Mouse (Mus musculus): ENCODE results near the gene Casr.

The Casr gene

GRCm38 (mm10) chr16:36523095-36523494, 38.8 kb downstream of the Casr start:
- no peak for DNase-seq (ENCODE audit: low read depth, low spot score)

DNA sequence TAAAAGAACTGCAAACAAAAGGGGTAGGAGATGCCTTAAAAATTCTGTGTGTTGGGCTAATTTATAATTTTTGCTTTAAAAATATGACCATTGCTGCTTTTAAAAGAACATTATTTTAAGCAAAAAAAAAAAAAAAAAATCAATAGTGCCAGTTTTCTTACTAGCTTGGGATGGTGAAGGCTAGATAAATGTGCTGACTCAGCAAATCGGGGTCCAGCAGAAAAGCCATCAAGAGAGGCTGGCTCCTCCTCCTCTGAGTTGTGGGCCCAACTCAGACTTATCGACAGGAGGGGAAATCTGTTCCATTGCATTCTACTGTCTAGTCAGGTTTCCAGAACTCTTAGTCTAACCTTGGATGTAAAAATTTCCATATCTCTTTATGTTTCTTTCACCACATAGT, 45.6 kb downstream of the Casr start:
- DNase-seq (ENCODE audit: low read depth, low spot score) = no peak

DNA sequence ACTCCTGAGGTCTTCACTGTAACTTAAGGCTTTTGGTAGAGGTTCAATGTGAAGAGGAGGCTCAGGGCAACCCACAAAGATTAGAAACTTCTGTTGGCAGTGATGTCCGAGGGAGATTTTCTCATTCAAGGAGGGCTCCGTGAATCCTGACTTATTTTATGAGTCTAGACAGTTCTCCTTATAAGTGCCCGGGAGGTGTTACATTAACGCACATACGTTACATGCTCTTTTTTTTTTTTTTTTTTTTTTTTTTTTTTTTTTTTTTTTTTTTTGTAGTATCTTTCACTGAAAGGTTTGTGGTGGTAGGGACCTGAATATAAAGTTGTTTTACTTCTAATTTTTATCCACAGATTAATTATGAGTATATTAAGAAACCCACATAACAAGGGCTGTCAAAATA, 54.6 kb downstream of the Casr start:
- no peak for DNase-seq (ENCODE audit: low read depth, low spot score)

GRCm38 (mm10) chr16:36506827-36507226, 55.1 kb downstream of the Casr start:
- no peak for DNase-seq (ENCODE audit: low read depth, low spot score)

DNA sequence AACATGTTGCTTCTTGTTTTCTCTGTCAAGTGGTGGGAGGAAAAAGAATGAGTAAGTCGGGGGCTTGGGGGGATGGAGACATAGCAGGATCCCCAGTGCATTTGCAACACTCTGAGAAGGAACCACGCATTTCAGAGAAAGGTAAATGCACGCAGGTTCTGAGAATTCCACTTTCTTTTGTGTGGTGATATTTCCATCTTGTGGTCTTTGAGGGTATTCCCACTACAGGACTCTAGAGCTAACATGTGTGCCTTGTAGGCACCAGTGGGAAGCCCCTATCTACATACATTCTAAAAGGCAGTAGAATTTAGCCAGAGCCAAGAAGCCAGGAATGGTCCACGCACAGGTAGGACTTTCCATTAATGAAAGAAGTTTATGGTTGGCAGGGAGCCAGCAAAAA, 56.0 kb downstream of the Casr start:
- DNase-seq (ENCODE audit: low read depth, low spot score) = no peak

DNA sequence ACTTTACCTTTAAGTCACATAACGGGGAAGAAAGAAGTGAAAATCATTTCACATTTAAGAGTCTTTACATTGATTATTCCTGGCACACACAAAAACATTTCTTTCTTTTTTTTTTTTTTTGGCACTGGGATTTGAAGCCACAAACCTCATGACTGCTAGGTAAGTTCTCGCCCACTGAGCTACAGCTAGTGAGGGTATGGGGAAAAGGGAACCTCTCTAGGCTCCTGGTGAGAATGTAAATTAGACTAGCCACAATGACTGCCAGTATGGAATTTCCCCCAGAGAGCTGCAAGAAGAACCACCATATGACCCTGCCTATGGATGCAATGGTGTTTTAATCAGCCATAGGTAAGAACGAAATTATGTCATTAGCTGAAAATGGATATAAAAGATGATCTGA, 56.8 kb downstream of the Casr start:
- DNase-seq (ENCODE audit: low read depth, low spot score) = no peak

DNA sequence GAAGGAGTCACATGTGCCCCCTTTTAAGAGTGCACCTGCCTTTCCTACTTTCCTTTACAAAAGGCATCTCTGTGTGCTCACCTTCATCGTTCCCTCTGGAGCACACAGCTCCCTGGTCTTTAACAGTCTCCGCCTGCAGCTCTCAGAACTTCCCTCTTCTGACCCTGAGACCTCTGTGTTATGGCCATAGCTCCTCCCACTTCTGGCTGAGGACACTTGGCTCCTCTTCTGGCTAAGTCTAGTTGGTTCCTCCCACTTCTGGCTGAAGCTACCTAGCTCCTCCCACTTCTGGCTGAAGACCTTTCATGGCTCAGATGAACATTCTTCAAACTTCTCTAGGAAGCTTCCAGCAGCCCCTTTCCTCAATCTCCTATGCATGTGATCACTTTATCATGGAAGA, 59.7 kb downstream of the Casr start:
- no peak for DNase-seq (ENCODE audit: low read depth, low spot score)

GRCm38 (mm10) chr16:36492420-36492819, 69.5 kb downstream of the Casr start:
- DNase-seq (ENCODE audit: low read depth, low spot score) = no peak

GRCm38 (mm10) chr16:36476866-36477265, 85.1 kb downstream of the Casr start:
- no peak for DNase-seq (ENCODE audit: low read depth, low spot score)

- no peak for DNase-seq (ENCODE audit: low read depth, low spot score)
Measured at GRCm38 (mm10) chr16:36475530-36475929, 86.4 kb downstream of the Casr start.

GRCm38 (mm10) chr16:36474849-36475248, 87.1 kb downstream of the Casr start:
- DNase-seq (ENCODE audit: low read depth, low spot score) = no peak

- peak; percentile 20 for DNase-seq (ENCODE audit: low read depth, low spot score)
Measured at GRCm38 (mm10) chr16:36473217-36474216, 88.4 kb downstream of the Casr start.

GRCm38 (mm10) chr16:36471066-36471633, 90.8 kb downstream of the Casr start:
- no peak for DNase-seq (ENCODE audit: low read depth, low spot score)

DNA sequence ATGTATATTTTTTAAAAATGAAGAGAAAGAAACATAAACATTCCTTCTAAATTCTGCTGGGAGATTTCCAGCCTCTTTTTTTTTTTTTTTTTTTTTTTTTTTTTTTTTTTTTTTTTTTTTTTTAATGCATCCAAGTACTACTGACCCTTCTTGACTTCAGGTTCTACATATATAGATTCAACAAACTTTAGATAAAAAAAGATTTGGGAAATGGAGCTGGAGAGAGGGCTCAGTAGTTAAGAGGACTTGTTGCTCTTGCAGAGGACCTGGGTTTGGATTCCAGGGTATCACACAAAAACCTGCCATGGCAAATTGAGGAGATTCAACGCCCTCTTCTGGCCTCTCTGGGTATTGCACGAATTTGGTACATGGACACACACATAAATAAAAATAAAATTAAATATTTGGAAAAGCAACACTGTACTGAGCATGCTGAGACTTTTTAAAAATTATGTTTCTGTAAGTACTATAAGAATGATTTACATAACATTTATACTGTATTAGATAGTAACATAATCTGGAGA, 91.9 kb downstream of the Casr start:
- DNase-seq (ENCODE audit: low read depth, low spot score) = peak; percentile 26

- DNase-seq (ENCODE audit: low read depth, low spot score) = no peak
Measured at GRCm38 (mm10) chr16:36469367-36469766, 92.6 kb downstream of the Casr start.

DNA sequence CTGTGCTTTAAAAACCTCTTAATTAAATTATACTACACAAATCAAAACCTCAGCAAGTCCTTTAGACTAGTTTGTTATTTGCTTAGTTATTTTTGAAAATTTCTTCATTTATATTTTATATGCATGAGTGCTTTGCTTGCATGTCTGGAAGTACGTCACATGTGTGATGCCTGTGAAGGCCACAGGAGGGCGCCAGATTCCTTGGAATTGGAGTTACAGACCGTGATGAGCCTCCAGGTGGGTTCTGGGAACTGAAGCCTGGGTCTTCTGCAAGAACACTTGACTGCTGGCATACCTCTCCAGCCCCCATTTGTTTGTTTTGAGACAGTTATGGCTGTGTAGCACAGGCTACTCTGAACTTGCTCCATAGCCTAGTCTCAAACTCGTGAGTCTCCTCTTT, 93.1 kb downstream of the Casr start:
- no peak for DNase-seq (ENCODE audit: low read depth, low spot score)

- no peak for DNase-seq (ENCODE audit: low read depth, low spot score)
Measured at GRCm38 (mm10) chr16:36467936-36468335, 94.0 kb downstream of the Casr start.

DNA sequence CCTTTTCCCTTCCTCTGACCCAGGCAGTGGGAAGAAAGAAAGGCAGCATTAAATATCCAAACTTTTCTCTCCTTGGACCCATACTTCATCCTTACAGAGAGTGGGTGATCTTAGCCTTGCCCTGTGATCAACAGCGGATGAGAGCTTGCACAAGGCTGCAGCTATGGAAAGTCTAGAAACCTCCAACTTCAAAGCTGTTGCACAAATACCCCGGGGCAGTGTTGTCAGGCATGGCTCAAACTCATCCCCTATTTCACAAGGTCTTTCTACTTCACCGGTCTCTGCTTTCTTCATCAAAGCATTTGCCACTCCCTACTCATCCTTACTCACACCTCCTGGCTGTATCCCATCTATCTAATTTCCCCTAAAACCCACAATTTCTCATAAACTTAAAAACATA, 96.5 kb downstream of the Casr start:
- DNase-seq (ENCODE audit: low read depth, low spot score) = no peak

DNA sequence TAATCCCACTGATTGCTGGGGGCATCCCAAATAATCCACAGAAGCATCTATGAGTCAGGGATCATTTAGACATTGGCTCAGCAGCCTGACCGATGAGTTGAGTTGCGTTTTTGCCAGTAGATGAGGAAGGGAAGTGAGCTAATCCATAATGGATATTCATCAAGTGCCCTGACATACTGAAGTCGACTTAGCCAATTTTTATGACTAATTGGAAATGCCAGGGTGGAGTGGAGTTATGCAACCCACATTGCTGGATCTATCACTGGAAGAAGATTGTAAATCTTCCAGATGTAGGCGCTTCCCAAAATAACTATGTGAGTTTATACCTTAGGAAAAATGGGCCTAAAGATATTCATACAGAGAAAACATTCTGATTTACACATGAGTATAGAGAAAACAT, 97.9 kb downstream of the Casr start:
- DNase-seq (ENCODE audit: low read depth, low spot score) = no peak

DNA sequence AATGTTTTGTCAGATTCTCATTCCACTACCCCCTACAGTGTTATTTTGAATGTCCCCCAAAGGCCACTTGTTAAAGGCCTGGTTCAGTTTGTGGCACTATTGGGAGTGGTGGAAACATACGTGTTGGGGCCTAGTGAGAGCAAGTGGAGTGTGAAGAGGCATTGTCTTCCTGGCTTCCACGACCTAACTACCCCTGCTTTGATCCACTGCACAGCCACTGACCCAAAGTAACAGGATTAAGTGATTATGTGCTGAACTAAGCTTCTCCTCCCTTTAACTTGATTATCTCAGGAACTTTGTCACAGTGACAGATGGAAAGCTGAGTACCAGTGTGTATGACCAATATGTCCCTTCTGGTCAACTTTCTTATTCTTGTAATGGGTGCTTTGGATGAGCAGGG, 101.5 kb downstream of the Casr start:
- no peak for DNase-seq (ENCODE audit: low read depth, low spot score)

DNA sequence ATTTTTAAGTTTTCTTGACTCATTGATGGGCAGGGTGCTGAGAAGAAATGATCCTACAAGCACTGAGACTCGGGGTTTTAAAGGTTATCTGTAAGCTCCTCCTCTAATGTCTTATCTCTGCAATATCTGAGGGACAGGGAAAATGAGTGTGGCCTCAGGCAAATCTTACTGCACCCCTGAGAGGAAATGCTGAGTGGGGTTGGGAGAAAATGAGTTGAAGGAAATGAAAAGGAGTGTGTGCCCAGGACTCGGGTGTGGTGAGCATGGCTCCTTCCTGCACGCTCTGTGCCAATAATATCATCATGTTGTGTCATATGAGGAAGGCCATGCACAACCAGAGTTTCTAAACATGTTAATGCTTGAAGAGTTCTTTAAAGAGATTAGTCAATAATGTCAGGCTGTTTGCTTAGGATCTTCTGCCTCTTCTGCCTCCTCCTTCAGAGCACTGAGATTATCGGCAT, 106.6 kb downstream of the Casr start, which contains the start of gene Stfa3:
Stfa3 (minus strand) TSS at position 51 of the 461 bp plus-strand sequence.
- DNase-seq (ENCODE audit: low read depth, low spot score) = no peak

Data from embryo, embryonic 11.5 days (tissue).